Mouse (Mus musculus) testis, postnatal 10 days (tissue): ENCODE measurements at regions not wholly inside any gene's neighbourhood (a gene's known extent, or its start where the extent isn't known, plus 50 kb on each side); places are given as distances from the start of the nearest gene placed in this dataset.

ENCODE experiments used
- DNase-seq: peaks from one replicate; pipeline ENCODE4 v3.0.0; 2021; ENCODE audit warnings: low spot score

- no peak for DNase-seq
Observed at GRCm38 (mm10) chr10:117579210-117579609, 50.1 kb upstream of the Cpm start.

- no peak for DNase-seq
Observed at GRCm38 (mm10) chr10:117578696-117579146, 50.6 kb upstream of the Cpm start.

GRCm38 (mm10) chr10:117577970-117578695, 51.2 kb upstream of the Cpm start:
- DNase-seq: no peak

GRCm38 (mm10) chr10:117576881-117577730, 52.2 kb upstream of the Cpm start:
- DNase-seq: no peak

GRCm38 (mm10) chr10:117576154-117576859, 53.0 kb upstream of the Cpm start:
- DNase-seq: no peak

- no peak for DNase-seq
Observed at GRCm38 (mm10) chr10:117575404-117576153, 53.7 kb upstream of the Cpm start.

- no peak for DNase-seq
Observed at GRCm38 (mm10) chr10:117574915-117575314, 54.4 kb upstream of the Cpm start.

- DNase-seq: no peak
Observed at GRCm38 (mm10) chr10:117574056-117574727, 55.1 kb upstream of the Cpm start.

GRCm38 (mm10) chr10:117573596-117573850, 55.8 kb upstream of the Cpm start:
- no peak for DNase-seq

- DNase-seq: no peak
Observed at GRCm38 (mm10) chr10:117572746-117573595, 56.3 kb upstream of the Cpm start.

- no peak for DNase-seq
Observed at GRCm38 (mm10) chr10:117571891-117572573, 57.3 kb upstream of the Cpm start.

GRCm38 (mm10) chr10:117570971-117571861, 58.1 kb upstream of the Cpm start:
- DNase-seq: no peak

GRCm38 (mm10) chr10:117570091-117570970, 59.0 kb upstream of the Cpm start:
- DNase-seq: no peak

- DNase-seq: no peak
Observed at GRCm38 (mm10) chr10:117569301-117570079, 59.8 kb upstream of the Cpm start.

GRCm38 (mm10) chr10:117568472-117569300, 60.6 kb upstream of the Cpm start:
- DNase-seq: no peak

- no peak for DNase-seq
Observed at GRCm38 (mm10) chr10:117568138-117568387, 61.2 kb upstream of the Cpm start.
